Mouse (Mus musculus): ENCODE results near the gene Slc8a1. TPM values are rescaled to one million over a fixed set of nuclear protein-coding genes. Genes with fewer than 3 reads are reported as not detected.

Slc8a1 gene
- total RNA-seq, 2 experiments from 2014 or later = 6.6 to 8.3 TPM

DNA sequence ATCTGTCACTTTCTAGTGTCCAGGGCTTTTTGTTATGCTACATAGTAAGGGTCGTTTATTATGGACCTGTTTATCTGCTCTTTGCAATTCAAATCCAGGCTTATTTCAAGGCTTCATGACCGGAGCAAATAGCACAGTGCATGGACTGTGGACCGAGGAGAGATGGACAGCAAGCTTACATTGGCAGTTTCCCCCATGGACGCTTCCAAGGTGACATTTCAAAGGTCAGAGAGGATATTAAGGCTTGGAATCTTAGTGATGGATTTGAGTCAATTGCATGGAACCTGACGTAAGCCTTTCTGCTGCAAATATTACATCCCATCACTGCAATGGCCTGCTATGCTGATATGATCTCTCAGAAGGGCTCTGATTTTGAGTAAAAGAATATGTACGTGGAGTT lies 362.3 kb downstream of the Slc8a1 start:
- no peak for DNase-seq (ENCODE audit: low spot score in 2 of 2)

GRCm38 (mm10) chr17:81369036-81369435 lies 369.1 kb downstream of the Slc8a1 start:
- DNase-seq (ENCODE audit: low spot score in 2 of 2) = no peak

- no peak for DNase-seq (ENCODE audit: low spot score in 2 of 2)
These were observed 369.7 kb downstream of the Slc8a1 start for GRCm38 (mm10) chr17:81368503-81368902.

DNA sequence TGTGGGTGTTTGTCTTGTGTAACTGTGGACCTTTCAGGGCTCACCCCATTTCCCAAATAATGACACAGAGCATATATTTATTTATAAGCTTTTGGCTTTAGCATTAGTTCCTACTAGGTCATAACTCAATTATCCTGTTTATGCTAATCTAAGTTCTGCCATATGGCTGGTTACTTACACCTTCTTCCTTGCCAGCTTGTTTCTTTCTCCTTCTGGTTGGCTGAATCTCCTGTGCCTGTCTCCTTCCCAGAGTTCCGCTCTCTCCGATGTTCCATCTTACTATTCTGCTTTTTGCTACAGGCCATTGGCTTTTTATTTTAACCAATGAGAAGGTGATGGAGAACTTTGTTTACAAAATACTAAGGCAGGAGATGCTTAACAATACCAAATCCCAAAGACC lies 374.8 kb downstream of the Slc8a1 start:
- no peak for DNase-seq (ENCODE audit: low spot score in 2 of 2)

DNA sequence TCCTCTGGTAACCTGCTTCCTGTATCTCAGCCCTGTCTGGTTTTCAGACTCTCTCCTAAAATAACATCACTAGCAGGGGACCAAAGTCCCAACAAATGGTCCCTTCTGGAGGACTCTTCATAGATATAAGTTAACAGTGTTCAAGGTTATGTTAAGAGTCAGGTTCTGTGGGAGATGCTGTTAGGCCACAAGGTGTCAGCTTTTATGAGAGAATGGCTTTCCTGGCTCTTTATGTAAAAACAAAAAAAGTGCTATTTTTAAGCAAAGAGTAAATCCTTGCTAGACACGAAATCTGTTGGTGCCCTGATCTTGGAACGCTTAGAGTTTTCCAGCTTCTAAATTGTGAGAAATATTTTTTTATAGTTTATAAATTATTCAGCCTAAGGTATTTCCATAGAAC lies 377.6 kb downstream of the Slc8a1 start:
- DNase-seq (ENCODE audit: low spot score in 2 of 2) = no peak

DNA sequence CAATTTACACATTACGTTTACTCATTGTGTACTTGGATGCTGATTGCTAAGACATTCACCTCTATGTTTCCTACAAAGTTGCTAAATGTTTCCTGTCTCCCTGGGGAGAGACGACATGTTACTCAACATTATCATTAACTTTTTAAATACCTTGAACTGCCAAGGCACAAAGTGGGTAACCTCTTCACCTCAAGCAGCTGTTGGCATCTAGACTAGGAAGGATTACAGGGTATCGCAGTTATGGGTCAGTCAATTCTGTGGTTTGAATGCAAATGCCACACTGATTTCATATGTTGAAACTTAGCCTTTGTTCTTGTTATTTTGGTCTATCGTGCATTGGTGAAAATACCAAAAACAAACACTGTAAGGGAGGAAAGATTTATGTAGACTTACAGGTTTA lies 378.1 kb downstream of the Slc8a1 start:
- DNase-seq (ENCODE audit: low spot score in 2 of 2) = no peak

- no peak for DNase-seq (ENCODE audit: low spot score in 2 of 2)
These were observed 402.0 kb downstream of the Slc8a1 start for GRCm38 (mm10) chr17:81336024-81336754.

DNA sequence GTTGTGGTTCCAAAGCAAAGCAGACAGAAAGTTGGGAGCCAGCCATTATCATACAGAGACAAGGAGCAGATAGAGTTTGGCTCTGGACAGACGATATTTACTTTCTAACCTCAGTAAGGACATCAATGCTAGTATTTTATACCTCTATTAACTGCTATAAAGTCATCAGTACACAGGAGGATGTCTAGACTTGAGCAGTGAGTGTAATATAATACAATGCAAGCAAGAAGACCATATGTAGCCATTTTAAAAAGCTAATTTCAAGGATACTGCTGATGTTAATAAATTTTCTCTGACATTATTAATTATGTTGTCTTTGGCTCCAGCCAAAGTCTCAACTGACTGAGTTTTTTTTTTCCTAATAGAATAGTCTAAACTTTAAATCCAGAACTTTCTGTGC lies 402.7 kb downstream of the Slc8a1 start:
- DNase-seq (ENCODE audit: low spot score in 2 of 2) = no peak

Measured in adrenal gland, adult 18-20 months (tissue).